Mouse (Mus musculus) CD4-positive, CD25-positive, alpha-beta regulatory T cell, adult 2 months (primary cell): ENCODE measurements around the gene Ess2.

Experiments
- DNase-seq: peaks from one replicate; pipeline ENCODE4 v3.0.0-alpha.2; 2012; ENCODE audit warnings: low read depth, low spot score

Ess2 gene

GRCm38 (mm10) chr16:17921325-17922162 lies 10.4 kb upstream of the Ess2 start:
- DNase-seq = peak; percentile 99

- no peak for DNase-seq
These were observed 9.4 kb upstream of the Ess2 start for GRCm38 (mm10) chr16:17920586-17920985.

- peak; percentile 54 for DNase-seq
These were observed 3.4 kb upstream of the Ess2 start, which contains the start of gene Gsc2 for GRCm38 (mm10) chr16:17914307-17915249. TSS of gene Gsc2 (minus strand) at chr16:17915059.

GRCm38 (mm10) chr16:17898462-17898861 lies 12.7 kb downstream of the Ess2 start, which contains the start of the genes Dgcr2 and Tssk2:
TSS of gene Dgcr2 (minus strand) at chr16:17898562.
TSS of gene Tssk2 (plus strand) at chr16:17898637.
- DNase-seq = no peak

DNA sequence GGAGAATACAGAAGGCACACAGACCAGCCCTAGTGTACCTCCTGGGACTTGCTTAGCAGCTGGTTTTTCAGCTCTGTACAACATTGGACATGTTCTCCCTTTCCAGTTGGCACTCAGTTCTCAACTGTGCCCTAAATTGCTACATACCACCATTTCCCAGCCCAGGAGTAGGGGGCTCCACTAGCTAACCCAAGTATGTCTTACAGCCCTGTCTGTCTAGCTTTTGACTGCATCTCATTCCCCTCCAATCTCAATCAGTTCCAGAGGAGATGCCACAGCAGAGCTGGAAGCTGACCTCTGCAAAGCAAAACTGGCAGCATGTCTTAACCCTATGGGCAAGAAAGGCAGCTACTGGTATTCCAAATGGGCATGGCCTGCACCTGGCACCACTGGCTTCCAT lies 15.1 kb downstream of the Ess2 start:
- no peak for DNase-seq

- no peak for DNase-seq
These were observed 17.2 kb downstream of the Ess2 start, which contains the start of gene Tssk1 for GRCm38 (mm10) chr16:17893923-17894322. TSS of gene Tssk1 (plus strand) at chr16:17894223.

DNA sequence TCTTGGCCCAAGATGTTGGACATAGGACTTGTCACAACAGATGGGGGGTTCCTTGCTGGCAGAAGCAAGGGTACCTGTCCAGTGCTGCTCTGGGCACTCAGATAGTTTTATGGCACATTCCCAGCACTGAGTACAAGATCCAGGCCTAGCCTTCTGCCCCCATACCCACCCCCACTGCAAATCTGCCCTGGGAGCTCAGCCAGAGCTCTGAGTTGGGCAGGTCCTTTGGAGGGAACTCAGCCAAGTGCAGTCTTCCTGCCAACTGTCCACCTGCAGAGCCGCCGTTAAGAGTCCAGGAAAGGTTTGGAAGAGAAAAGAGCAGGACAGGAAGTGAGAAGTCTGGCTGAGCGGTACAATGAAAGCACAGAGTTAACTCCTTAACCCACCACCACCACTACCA lies 18.5 kb downstream of the Ess2 start:
- no peak for DNase-seq

DNA sequence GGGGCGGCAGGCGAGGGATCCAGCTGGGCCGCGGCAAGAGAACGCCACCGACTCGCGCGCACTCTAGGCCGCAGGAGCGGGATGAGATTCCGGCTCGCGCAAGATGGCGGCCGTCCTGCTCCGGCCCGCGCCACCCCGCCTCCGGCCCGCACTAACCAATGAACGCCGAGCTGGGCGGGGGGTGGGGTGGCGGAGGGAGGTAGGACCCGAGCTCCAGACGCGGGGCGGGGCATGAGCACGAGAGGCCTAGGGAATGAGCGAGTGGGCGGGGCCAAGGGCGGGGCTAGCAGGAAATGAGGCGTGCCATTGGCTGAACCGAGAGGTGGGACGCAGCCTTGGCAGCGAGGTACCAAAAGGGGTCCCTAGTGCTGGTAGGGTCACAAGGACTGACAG lies 19.6 kb downstream of the Ess2 start, which contains the start of gene Gm20518:
Gene Gm20518 (minus strand): TSS at position 105 of the 393 bp plus-strand sequence.
- peak; percentile 99 for DNase-seq

DNA sequence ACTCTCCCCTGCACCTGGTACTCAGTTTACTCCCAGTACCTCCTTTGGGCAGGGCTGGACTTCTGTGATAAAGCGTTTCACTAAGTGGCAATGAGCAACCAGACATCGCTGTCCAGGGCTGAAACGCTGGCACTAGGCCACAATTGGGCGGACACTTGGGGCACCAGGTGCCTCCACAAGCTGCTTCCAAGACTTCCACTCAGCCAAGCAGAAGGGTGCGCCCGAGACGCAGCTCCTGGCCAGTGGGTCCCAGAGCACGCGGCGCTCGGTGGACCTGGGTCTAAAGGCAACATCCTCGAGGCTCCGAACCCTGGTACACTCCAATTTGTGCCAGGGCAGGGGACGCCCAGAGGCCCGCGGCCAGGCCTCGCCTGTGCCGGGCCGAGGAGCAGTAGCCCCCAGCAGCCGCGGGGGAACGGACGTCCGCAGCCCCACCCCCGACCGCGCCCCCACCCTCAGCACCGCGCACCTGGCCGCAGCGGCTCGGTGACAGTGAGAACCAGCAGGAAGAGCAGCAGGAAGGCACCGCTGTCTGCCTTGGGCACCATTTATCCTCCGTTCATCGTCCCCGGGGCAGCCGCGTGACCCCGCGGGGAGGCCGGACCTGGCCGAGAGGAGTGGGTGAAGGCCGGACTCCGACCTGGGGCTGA lies 20.1 kb downstream of the Ess2 start:
- no peak for DNase-seq

DNA sequence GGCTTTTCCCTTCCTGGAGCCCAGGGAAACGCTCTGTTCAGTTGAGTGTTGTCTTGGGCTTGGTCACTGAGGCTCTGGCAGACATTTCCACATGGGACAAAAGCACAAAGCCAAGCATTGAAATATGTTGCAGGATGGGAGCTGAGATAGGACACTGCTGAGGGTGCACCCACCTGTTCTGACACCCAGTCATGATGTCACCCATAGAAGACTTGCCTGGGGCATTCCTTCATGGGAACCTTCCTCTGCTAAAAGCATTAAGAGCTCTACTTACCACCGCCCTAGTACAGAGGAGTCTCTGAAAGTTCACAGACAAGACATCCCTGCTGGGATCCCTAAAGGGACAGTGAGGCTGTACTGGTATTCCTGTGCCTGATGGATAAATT lies 20.8 kb downstream of the Ess2 start:
- no peak for DNase-seq

GRCm38 (mm10) chr16:17889689-17890341 lies 21.3 kb downstream of the Ess2 start:
- no peak for DNase-seq

- DNase-seq = no peak
These were observed 27.0 kb downstream of the Ess2 start for GRCm38 (mm10) chr16:17884116-17884515.

DNA sequence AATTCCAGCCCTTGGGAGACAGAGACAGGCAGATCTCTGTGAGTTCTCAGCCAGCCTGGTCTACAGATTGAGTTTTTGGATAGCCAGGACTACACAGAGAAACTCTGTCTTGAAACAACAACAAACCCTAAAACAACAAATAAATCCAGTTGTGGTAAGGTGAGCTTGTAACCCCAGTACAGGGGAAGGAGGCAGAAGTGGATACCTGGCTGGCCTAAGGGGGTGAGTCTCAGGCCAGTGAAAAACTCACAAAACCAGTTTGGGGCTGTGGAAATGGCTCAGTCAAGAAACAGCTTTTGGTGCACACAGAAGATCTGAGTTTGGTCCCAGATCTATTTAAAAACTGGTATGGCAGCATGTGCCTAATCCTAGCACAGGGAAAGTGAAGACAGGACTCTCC lies 29.0 kb downstream of the Ess2 start:
- no peak for DNase-seq

- DNase-seq = no peak
These were observed 31.6 kb downstream of the Ess2 start for GRCm38 (mm10) chr16:17879571-17879970.

GRCm38 (mm10) chr16:17876096-17876495 lies 35.1 kb downstream of the Ess2 start:
- no peak for DNase-seq

- no peak for DNase-seq
These were observed 36.0 kb downstream of the Ess2 start for GRCm38 (mm10) chr16:17875174-17875573.

DNA sequence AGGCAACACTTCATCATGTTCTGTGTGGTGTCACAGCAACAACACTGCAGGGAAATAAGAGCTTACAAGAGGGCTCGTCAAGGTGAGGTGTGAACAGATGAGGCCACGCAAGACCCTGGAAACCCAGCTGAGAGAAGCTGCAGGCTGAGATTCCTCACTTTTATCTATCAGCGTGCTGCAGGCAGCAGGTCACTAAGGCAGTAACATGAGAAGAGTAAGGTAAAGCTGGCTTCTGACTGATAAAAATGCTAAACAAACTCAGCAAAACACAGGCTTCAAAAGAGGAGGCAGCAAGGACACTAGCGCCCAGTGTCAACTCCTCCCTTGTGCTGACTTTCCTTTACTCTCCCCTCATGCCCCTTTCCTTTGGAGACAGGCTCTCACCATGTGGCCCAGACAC lies 38.2 kb downstream of the Ess2 start:
- no peak for DNase-seq

GRCm38 (mm10) chr16:17871248-17871647 lies 39.9 kb downstream of the Ess2 start:
- DNase-seq = no peak

GRCm38 (mm10) chr16:17865770-17866169 lies 45.4 kb downstream of the Ess2 start:
- no peak for DNase-seq

DNA sequence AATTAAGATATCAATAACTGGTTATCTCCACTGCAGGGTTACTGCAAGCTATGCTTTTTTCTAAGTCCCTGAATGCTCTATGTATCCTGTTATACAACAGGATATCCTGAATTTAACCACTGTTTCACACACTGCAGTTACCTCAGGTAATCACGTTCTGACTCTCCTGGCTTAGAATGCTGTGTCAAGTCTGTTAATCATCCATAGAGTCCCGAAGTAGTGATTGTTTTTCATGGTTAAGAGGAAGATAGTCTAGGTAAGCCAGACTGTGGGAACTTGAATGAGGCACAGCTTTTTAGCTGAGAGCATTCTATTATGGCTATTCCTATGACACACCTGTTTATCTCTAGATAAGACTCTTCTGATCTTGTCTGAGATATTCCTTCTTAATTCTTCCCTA lies 45.9 kb downstream of the Ess2 start:
- DNase-seq = no peak

DNA sequence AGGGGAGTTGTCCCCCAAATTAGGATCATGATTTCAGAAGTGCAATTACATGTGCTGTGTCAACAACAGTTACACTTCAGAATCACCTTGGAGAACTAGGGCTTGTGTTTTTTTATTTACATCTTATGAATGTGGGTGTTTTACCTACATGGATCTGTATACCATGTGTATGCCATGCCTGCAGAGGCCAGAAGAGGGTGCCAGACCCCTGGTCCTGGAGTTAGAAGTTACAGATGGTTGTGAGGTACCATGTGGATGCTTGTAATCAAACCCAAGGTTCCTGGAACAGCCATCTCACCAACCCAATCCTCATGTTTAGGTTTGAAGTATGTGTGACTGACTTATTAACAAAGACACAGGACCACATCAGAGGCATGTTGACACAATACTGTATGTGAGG lies 52.6 kb downstream of the Ess2 start:
- DNase-seq = peak; percentile 50
